Mouse (Mus musculus): ENCODE results near the gene Syt8. TPM values are rescaled to one million over a fixed set of nuclear protein-coding genes. Genes with fewer than 3 reads are reported as not detected.
"Not testable (repeated sequence)": the region's sequence is repeated elsewhere in the genome, so short reads cannot be mapped to it uniquely, and the experiment has no call there.

Gene Syt8
- total and polyA plus RNA-seq, 3 experiments = not detected

GRCm38 (mm10) chr7:142400112-142400749 is 34.4 kb upstream of the Syt8 start:
- H3K4me1 ChIP-seq (ENCODE audit: control insufficient read depth, insufficient read depth, low read length) = peaks cover 8% of the 10 kb centered on the region
- no peak overlapping the region for H3K4me3 ChIP-seq
- WGBS = 48% methylated on average over 7 of the region's 7 CpGs
- no peak overlapping the region for H3K27ac ChIP-seq
- H3K79me2 ChIP-seq (replicated peaks; ENCODE audit: control insufficient read depth, insufficient read depth, low read length) = no peaks in the 10 kb centered on the region
- intact Hi-C loops (cut with DNase I) = no loop called here
- no peaks in the 10 kb centered on the region for H3K36me3 ChIP-seq (ENCODE audit: control insufficient read depth, insufficient read depth, low read length)
- no peaks in the 10 kb centered on the region for H3K27me3 ChIP-seq (ENCODE audit: control insufficient read depth, insufficient read depth, low read length)
- no peak for DNase-seq
- H3K9ac ChIP-seq (ENCODE audit: low read depth, low read length) = no peak overlapping the region
- no peak for TF ChIP-seq CTCF (IDR thresholded peaks at IDR 0.05)
- TF ChIP-seq EP300 (IDR thresholded peaks at IDR 0.05; ENCODE audit: insufficient read depth, low read depth, low read length) = no peak
- TF ChIP-seq POLR2A (IDR thresholded peaks at IDR 0.05; ENCODE audit: insufficient read depth, low read depth, low read length) = no peak

GRCm38 (mm10) chr7:142400750-142401142 is 33.9 kb upstream of the Syt8 start:
- WGBS = 54% methylated on average over 7 of the region's 7 CpGs
- Histone ChIP-seq H3K79me2 (replicated peaks; ENCODE audit: control insufficient read depth, insufficient read depth, low read length) (no peaks in the 10 kb centered on the region), H3K36me3 (ENCODE audit: control insufficient read depth, insufficient read depth, low read length) (no peaks in the 10 kb centered on the region), H3K4me3 (no peak overlapping the region), H3K4me1 (ENCODE audit: control insufficient read depth, insufficient read depth, low read length) (peaks cover 6% of the 10 kb centered on the region), H3K9ac (ENCODE audit: low read depth, low read length) (no peak overlapping the region), H3K27ac (no peak overlapping the region), H3K27me3 (ENCODE audit: control insufficient read depth, insufficient read depth, low read length) (no peaks in the 10 kb centered on the region)
- no peak for DNase-seq
- intact Hi-C loops (cut with DNase I) = no loop called here
- TF ChIP-seq CTCF (IDR thresholded peaks at IDR 0.05) = no peak
- TF ChIP-seq POLR2A (IDR thresholded peaks at IDR 0.05; ENCODE audit: insufficient read depth, low read depth, low read length) = no peak
- TF ChIP-seq EP300 (IDR thresholded peaks at IDR 0.05; ENCODE audit: insufficient read depth, low read depth, low read length) = no peak

- H3K27ac ChIP-seq = no peak overlapping the region
- DNase-seq = no peak
- no peaks in the 10 kb centered on the region for H3K79me2 ChIP-seq (replicated peaks; ENCODE audit: control insufficient read depth, insufficient read depth, low read length)
- TF ChIP-seq POLR2A (IDR thresholded peaks at IDR 0.05; ENCODE audit: insufficient read depth, low read depth, low read length) (no peak), EP300 (IDR thresholded peaks at IDR 0.05; ENCODE audit: insufficient read depth, low read depth, low read length) (no peak), CTCF (IDR thresholded peaks at IDR 0.05) (no peak)
- no peak overlapping the region for H3K4me3 ChIP-seq
- H3K27me3 ChIP-seq (ENCODE audit: control insufficient read depth, insufficient read depth, low read length) = no peaks in the 10 kb centered on the region
- intact Hi-C loops (cut with DNase I) = no loop called here
- H3K9ac ChIP-seq (ENCODE audit: low read depth, low read length) = no peak overlapping the region
- WGBS = 55% methylated on average over 4 of the region's 4 CpGs
- H3K36me3 ChIP-seq (ENCODE audit: control insufficient read depth, insufficient read depth, low read length) = no peaks in the 10 kb centered on the region
- H3K4me1 ChIP-seq (ENCODE audit: control insufficient read depth, insufficient read depth, low read length) = peaks cover 1% of the 10 kb centered on the region
These were observed 31.1 kb upstream of the Syt8 start for GRCm38 (mm10) chr7:142403591-142403990.

GRCm38 (mm10) chr7:142405134-142405533 is 29.5 kb upstream of the Syt8 start:
- H3K27me3 ChIP-seq (ENCODE audit: control insufficient read depth, insufficient read depth, low read length); H3K36me3 ChIP-seq (ENCODE audit: control insufficient read depth, insufficient read depth, low read length); intact Hi-C loops (cut with DNase I); H3K79me2 ChIP-seq (replicated peaks; ENCODE audit: control insufficient read depth, insufficient read depth, low read length); DNase-seq; H3K9ac ChIP-seq (ENCODE audit: low read depth, low read length); H3K4me1 ChIP-seq (ENCODE audit: control insufficient read depth, insufficient read depth, low read length); H3K27ac ChIP-seq; H3K4me3 ChIP-seq: not testable (repeated sequence)
- 91% methylated on average over 5 of the region's 5 CpGs for WGBS

GRCm38 (mm10) chr7:142407935-142408334 is 26.7 kb upstream of the Syt8 start:
- no peak overlapping the region for H3K4me3 ChIP-seq
- no peaks in the 10 kb centered on the region for H3K36me3 ChIP-seq (ENCODE audit: control insufficient read depth, insufficient read depth, low read length)
- TF ChIP-seq POLR2A (IDR thresholded peaks at IDR 0.05; ENCODE audit: insufficient read depth, low read depth, low read length) = no peak
- no peak for TF ChIP-seq EP300 (IDR thresholded peaks at IDR 0.05; ENCODE audit: insufficient read depth, low read depth, low read length)
- TF ChIP-seq CTCF (IDR thresholded peaks at IDR 0.05) = peak; percentile 23; the same call in 1 of the 2 replicates
- H3K9ac ChIP-seq (ENCODE audit: low read depth, low read length) = no peak overlapping the region
- intact Hi-C loops (cut with DNase I) = no loop called here
- H3K27me3 ChIP-seq (ENCODE audit: control insufficient read depth, insufficient read depth, low read length) = no peaks in the 10 kb centered on the region
- no peak for DNase-seq
- no peaks in the 10 kb centered on the region for H3K79me2 ChIP-seq (replicated peaks; ENCODE audit: control insufficient read depth, insufficient read depth, low read length)
- H3K4me1 ChIP-seq (ENCODE audit: control insufficient read depth, insufficient read depth, low read length) = no peaks in the 10 kb centered on the region; the same call in 1 of the 2 replicates
- no peak overlapping the region for H3K27ac ChIP-seq
- 65% methylated on average over 4 of the region's 4 CpGs for WGBS

GRCm38 (mm10) chr7:142408686-142409085 is 26.0 kb upstream of the Syt8 start:
- no peaks in the 10 kb centered on the region; the same call in 1 of the 2 replicates for H3K4me1 ChIP-seq (ENCODE audit: control insufficient read depth, insufficient read depth, low read length)
- H3K27me3 ChIP-seq (ENCODE audit: control insufficient read depth, insufficient read depth, low read length) = no peaks in the 10 kb centered on the region
- no peak overlapping the region for H3K27ac ChIP-seq
- no peak overlapping the region for H3K4me3 ChIP-seq
- intact Hi-C loops (cut with DNase I) = no loop called here
- no peak for TF ChIP-seq POLR2A (IDR thresholded peaks at IDR 0.05; ENCODE audit: insufficient read depth, low read depth, low read length)
- no peak for TF ChIP-seq CTCF (IDR thresholded peaks at IDR 0.05)
- TF ChIP-seq EP300 (IDR thresholded peaks at IDR 0.05; ENCODE audit: insufficient read depth, low read depth, low read length) = no peak
- H3K36me3 ChIP-seq (ENCODE audit: control insufficient read depth, insufficient read depth, low read length) = no peaks in the 10 kb centered on the region
- DNase-seq = no peak
- 95% methylated on average over 8 of the region's 8 CpGs for WGBS
- H3K79me2 ChIP-seq (replicated peaks; ENCODE audit: control insufficient read depth, insufficient read depth, low read length) = no peaks in the 10 kb centered on the region
- no peak overlapping the region for H3K9ac ChIP-seq (ENCODE audit: low read depth, low read length)
